11 mouse cellular contexts compared by ENCODE assay signal in genomic region chr6:132649399-132649798, GRCm38 (mm10). TPM values are rescaled to one million over a fixed set of nuclear protein-coding genes. Genes with fewer than 3 reads are reported as not detected.
A peak's percentile ranks its signal among the peaks of the same experiment; 100 is the strongest.
DNase-seq lines count a peak whose midpoint lies in the region; ATAC-seq and TF ChIP-seq lines count a peak whose summit lies in the region.
"Had no signal": no experiment of that assay in that cellular context is flagged by ENCODE, and none has a peak within 500 bp of the region (broad histone marks: within the 10 kb centered on the region; RNA-seq: fewer than 3 reads in every experiment).

No protein-coding gene starts in this region.

- no peaks in the 10 kb centered on the region for H3K9me3 ChIP-seq in embryonic facial prominence, embryonic 11.5 days (replicated peaks; ENCODE audit: control insufficient read depth, low read length)
- peaks cover 7% of the 10 kb centered on the region; the same call in 1 of the 2 replicates for H3K9me3 ChIP-seq in embryonic facial prominence, embryonic 10.5 days
- H3K9me3 ChIP-seq in liver, embryonic 12.5 days (replicated peaks): no peaks in the 10 kb centered on the region

- no peak overlapping the region for H3K4me2 ChIP-seq in embryonic facial prominence, embryonic 11.5 days (ENCODE audit: low read depth, low read length)
- no peak overlapping the region for H3K4me2 ChIP-seq in liver, embryonic 12.5 days

- no peak for TF ChIP-seq CTCF in liver, adult 2 months (IDR thresholded peaks at IDR 0.05; ENCODE audit: low read depth, low read length)

- no peak for TF ChIP-seq POLR2A in liver, adult 2 months (IDR thresholded peaks at IDR 0.05; ENCODE audit: extremely low read depth, insufficient read depth, low read length)

- no peaks in the 10 kb centered on the region for H3K4me1 ChIP-seq in embryonic facial prominence, embryonic 11.5 days (ENCODE audit: control insufficient read depth, insufficient read depth, low read length)
- H3K4me1 ChIP-seq in embryonic facial prominence, embryonic 10.5 days: no peaks in the 10 kb centered on the region
- H3K4me1 ChIP-seq in liver, adult 2 months (ENCODE audit: control insufficient read depth, insufficient read depth, low read length): no peaks in the 10 kb centered on the region
- no peaks in the 10 kb centered on the region for H3K4me1 ChIP-seq in liver, embryonic 12.5 days

- no peaks in the 10 kb centered on the region for H3K36me3 ChIP-seq in embryonic facial prominence, embryonic 11.5 days (replicated peaks; ENCODE audit: control insufficient read depth, insufficient read depth, low read depth, low read length)
- no peaks in the 10 kb centered on the region for H3K36me3 ChIP-seq in embryonic facial prominence, embryonic 10.5 days (replicated peaks)
- no peaks in the 10 kb centered on the region for H3K36me3 ChIP-seq in liver, adult 2 months (ENCODE audit: control insufficient read depth, insufficient read depth, low read length)
- no peaks in the 10 kb centered on the region for H3K36me3 ChIP-seq in liver, embryonic 12.5 days

- no peak overlapping the region for H3K9ac ChIP-seq in embryonic facial prominence, embryonic 11.5 days (replicated peaks; ENCODE audit: low read length)
- H3K9ac ChIP-seq in liver, adult 2 months (ENCODE audit: low read depth, low read length): no peak overlapping the region
- H3K9ac ChIP-seq in liver, embryonic 12.5 days: no peak overlapping the region

- no peak overlapping the region for H3K27ac ChIP-seq in embryonic facial prominence, embryonic 11.5 days (replicated peaks; ENCODE audit: low read depth, low read length)
- no peak overlapping the region for H3K27ac ChIP-seq in embryonic facial prominence, embryonic 10.5 days (replicated peaks)
- no peak overlapping the region for H3K27ac ChIP-seq in liver, adult 2 months (replicated peaks; ENCODE audit: insufficient read depth, low read depth, low read length)
- no peak overlapping the region for H3K27ac ChIP-seq in liver, embryonic 12.5 days

- H3K4me3 ChIP-seq in embryonic facial prominence, embryonic 11.5 days (ENCODE audit: low read depth, low read length): no peak overlapping the region
- H3K4me3 ChIP-seq in embryonic facial prominence, embryonic 10.5 days: no peak overlapping the region
- no peak overlapping the region for H3K4me3 ChIP-seq in liver, adult 2 months (ENCODE audit: insufficient read depth, low read depth, low read length)
- no peak overlapping the region for H3K4me3 ChIP-seq in liver, embryonic 12.5 days

- no peaks in the 10 kb centered on the region for H3K27me3 ChIP-seq in embryonic facial prominence, embryonic 11.5 days (ENCODE audit: control insufficient read depth, insufficient read depth, low read length)
- no peaks in the 10 kb centered on the region for H3K27me3 ChIP-seq in embryonic facial prominence, embryonic 10.5 days (replicated peaks; ENCODE audit: low read depth, poor library complexity, severe bottlenecking)
- no peaks in the 10 kb centered on the region for H3K27me3 ChIP-seq in liver, adult 2 months (ENCODE audit: control insufficient read depth, insufficient read depth, low read length)
- H3K27me3 ChIP-seq in liver, embryonic 12.5 days (replicated peaks): no peaks in the 10 kb centered on the region

- ATAC-seq in embryonic facial prominence, embryonic 11.5 days (replicated peaks; ENCODE audit: insufficient number of reproducible peaks, low FRiP score, low TSS enrichment, low read depth): no peak
- no peak for ATAC-seq in liver, embryonic 12.5 days
- ATAC-seq in megakaryocyte progenitor cell, adult 5-6 weeks (replicated peaks; ENCODE audit: poor library complexity): peak; percentile 88

- peak; percentile 33 for DNase-seq in embryonic facial prominence, embryonic 11.5 days (ENCODE audit: low spot score)
- DNase-seq in embryonic facial prominence, embryonic 10.5 days (ENCODE audit: low spot score): no peak
- peak; percentile 37 for DNase-seq in liver, adult 2 months (ENCODE audit: extremely low read depth, low read depth, low spot score)
- DNase-seq in adipocyte (ENCODE audit: low spot score): peak; percentile 11
- no peak for DNase-seq in cerebellum, adult 18-20 months
- no peak for DNase-seq in frontal cortex, postnatal 25 days (ENCODE audit: low spot score in 2 of 2)

- H3K79me2 ChIP-seq in liver, adult 2 months (ENCODE audit: control insufficient read depth, insufficient read depth, low read length): no peaks in the 10 kb centered on the region

RNA-seq across cellular contexts. Expression of gene A630073D07Rik, which starts 1.9 kb away (rescaled TPM):
- polyA plus RNA-seq in embryonic facial prominence, embryonic 11.5 days (2014; fragmentation: Nextera tagmentation; extraction: Ambion mirVana): not detected in 2 replicates
- not detected in 2 replicates for polyA plus RNA-seq in embryonic facial prominence, embryonic 10.5 days (2016; fragmentation: Nextera tagmentation; extraction: Ambion mirVana)
- not detected in 2 replicates for total RNA-seq in liver, adult 2 months (2014; rRNA removed)
- polyA plus RNA-seq in liver, adult 2 months (2012; rRNA removed): not detected in 2 replicates
- polyA plus RNA-seq in liver, embryonic 12.5 days (2016; fragmentation: Nextera tagmentation; extraction: Ambion mirVana): not detected in 2 replicates
- 0.17 TPM in 1 of 2 replicates, not detected in the other for total RNA-seq in megakaryocyte progenitor cell, adult 5-6 weeks (2015)
- total RNA-seq in megakaryocyte progenitor cell, adult 5-6 weeks (2017): not detected in 2 replicates
- total RNA-seq: neutrophil, adult 5-6 weeks had no signal
- polyA plus RNA-seq: gonadal fat pad, adult 2 months; intestine, embryonic 14.5 days had no signal

RNA-seq across cellular contexts. Expression of gene Tas2r120, which starts 7.4 kb away (rescaled TPM):
- not detected in 2 replicates for polyA plus RNA-seq in embryonic facial prominence, embryonic 11.5 days (2014; fragmentation: Nextera tagmentation; extraction: Ambion mirVana)
- not detected in 2 replicates for polyA plus RNA-seq in embryonic facial prominence, embryonic 10.5 days (2016; fragmentation: Nextera tagmentation; extraction: Ambion mirVana)
- not detected in 2 replicates for total RNA-seq in liver, adult 2 months (2014; rRNA removed)
- not detected in 2 replicates for polyA plus RNA-seq in liver, adult 2 months (2012; rRNA removed)
- not detected in 2 replicates for polyA plus RNA-seq in liver, embryonic 12.5 days (2016; fragmentation: Nextera tagmentation; extraction: Ambion mirVana)
- not detected in 2 replicates for total RNA-seq in megakaryocyte progenitor cell, adult 5-6 weeks (2015)
- total RNA-seq in megakaryocyte progenitor cell, adult 5-6 weeks (2017): not detected in 2 replicates
- total RNA-seq: neutrophil, adult 5-6 weeks had no signal
- polyA plus RNA-seq: gonadal fat pad, adult 2 months; intestine, embryonic 14.5 days had no signal

RNA-seq across cellular contexts. Expression of gene Tas2r121, which starts 51.4 kb away (rescaled TPM):
- polyA plus RNA-seq in embryonic facial prominence, embryonic 11.5 days (2014; fragmentation: Nextera tagmentation; extraction: Ambion mirVana): not detected in 2 replicates
- polyA plus RNA-seq in embryonic facial prominence, embryonic 10.5 days (2016; fragmentation: Nextera tagmentation; extraction: Ambion mirVana): not detected in 2 replicates
- not detected in 2 replicates for total RNA-seq in liver, adult 2 months (2014; rRNA removed)
- polyA plus RNA-seq in liver, adult 2 months (2012; rRNA removed): not detected in 2 replicates
- polyA plus RNA-seq in liver, embryonic 12.5 days (2016; fragmentation: Nextera tagmentation; extraction: Ambion mirVana): not detected in 2 replicates
- total RNA-seq in megakaryocyte progenitor cell, adult 5-6 weeks (2015): not detected in 2 replicates
- total RNA-seq in megakaryocyte progenitor cell, adult 5-6 weeks (2017): not detected in 2 replicates
- total RNA-seq: neutrophil, adult 5-6 weeks had no signal
- polyA plus RNA-seq: gonadal fat pad, adult 2 months; intestine, embryonic 14.5 days had no signal

RNA-seq across cellular contexts. Expression of gene Prp2, which starts 53.7 kb away (rescaled TPM):
- not detected in 2 replicates for polyA plus RNA-seq in embryonic facial prominence, embryonic 11.5 days (2014; fragmentation: Nextera tagmentation; extraction: Ambion mirVana)
- not detected in 2 replicates for polyA plus RNA-seq in embryonic facial prominence, embryonic 10.5 days (2016; fragmentation: Nextera tagmentation; extraction: Ambion mirVana)
- total RNA-seq in liver, adult 2 months (2014; rRNA removed): not detected in 2 replicates
- not detected in 2 replicates for polyA plus RNA-seq in liver, adult 2 months (2012; rRNA removed)
- not detected in 2 replicates for polyA plus RNA-seq in liver, embryonic 12.5 days (2016; fragmentation: Nextera tagmentation; extraction: Ambion mirVana)
- not detected in 2 replicates for total RNA-seq in megakaryocyte progenitor cell, adult 5-6 weeks (2015)
- total RNA-seq in megakaryocyte progenitor cell, adult 5-6 weeks (2017): not detected in 2 replicates
- total RNA-seq: neutrophil, adult 5-6 weeks had no signal
- polyA plus RNA-seq: gonadal fat pad, adult 2 months; intestine, embryonic 14.5 days had no signal

Comparison
In these comparisons a context has a peak if more than half of its experiments do, and no peak if none do; other contexts are left out.
1. DNase-seq: peak in embryonic facial prominence, embryonic 11.5 days (single experiment), liver, adult 2 months (single experiment) and adipocyte (single experiment); none in embryonic facial prominence, embryonic 10.5 days (single experiment), cerebellum, adult 18-20 months (0 of 2) and frontal cortex, postnatal 25 days (0 of 2).